Mouse (Mus musculus): ENCODE measurements around the gene Nubp2.

The Nubp2 gene

GRCm38 (mm10) chr17:24894061-24894994 is 8.2 kb upstream of the Nubp2 start:
- DNase-seq, result no peak

GRCm38 (mm10) chr17:24893276-24893675 is 7.1 kb upstream of the Nubp2 start:
- no peak for DNase-seq

- peak in 1 of 2 experiments; percentile 50 for DNase-seq
Measured at GRCm38 (mm10) chr17:24892785-24893184, 6.6 kb upstream of the Nubp2 start.

DNA sequence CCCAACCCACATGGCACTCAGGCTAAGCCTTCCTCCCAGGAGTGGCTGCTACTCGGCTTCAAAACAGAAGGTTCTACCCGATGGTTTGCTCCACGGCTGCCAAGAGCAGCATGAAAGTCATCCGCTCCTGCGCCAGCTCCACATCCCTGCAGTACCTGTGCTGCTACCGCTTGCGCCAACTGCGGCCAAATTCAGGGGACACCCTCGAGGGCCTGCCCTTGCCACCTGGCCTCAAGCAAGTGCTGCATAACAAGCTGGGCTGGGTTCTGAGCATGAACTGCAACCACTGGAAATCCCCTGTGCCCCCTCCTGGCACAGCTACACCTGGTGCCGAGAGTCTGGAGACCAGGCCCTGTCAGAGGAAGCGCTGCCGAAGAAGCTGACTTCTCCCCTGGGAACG is 5.2 kb upstream of the Nubp2 start:
- DNase-seq, result peak; percentile 68 to 73

GRCm38 (mm10) chr17:24890151-24891092 is 4.3 kb upstream of the Nubp2 start:
- DNase-seq, result no peak

- DNase-seq, result no peak
Measured at GRCm38 (mm10) chr17:24888862-24889261, 2.7 kb upstream of the Nubp2 start.

DNA sequence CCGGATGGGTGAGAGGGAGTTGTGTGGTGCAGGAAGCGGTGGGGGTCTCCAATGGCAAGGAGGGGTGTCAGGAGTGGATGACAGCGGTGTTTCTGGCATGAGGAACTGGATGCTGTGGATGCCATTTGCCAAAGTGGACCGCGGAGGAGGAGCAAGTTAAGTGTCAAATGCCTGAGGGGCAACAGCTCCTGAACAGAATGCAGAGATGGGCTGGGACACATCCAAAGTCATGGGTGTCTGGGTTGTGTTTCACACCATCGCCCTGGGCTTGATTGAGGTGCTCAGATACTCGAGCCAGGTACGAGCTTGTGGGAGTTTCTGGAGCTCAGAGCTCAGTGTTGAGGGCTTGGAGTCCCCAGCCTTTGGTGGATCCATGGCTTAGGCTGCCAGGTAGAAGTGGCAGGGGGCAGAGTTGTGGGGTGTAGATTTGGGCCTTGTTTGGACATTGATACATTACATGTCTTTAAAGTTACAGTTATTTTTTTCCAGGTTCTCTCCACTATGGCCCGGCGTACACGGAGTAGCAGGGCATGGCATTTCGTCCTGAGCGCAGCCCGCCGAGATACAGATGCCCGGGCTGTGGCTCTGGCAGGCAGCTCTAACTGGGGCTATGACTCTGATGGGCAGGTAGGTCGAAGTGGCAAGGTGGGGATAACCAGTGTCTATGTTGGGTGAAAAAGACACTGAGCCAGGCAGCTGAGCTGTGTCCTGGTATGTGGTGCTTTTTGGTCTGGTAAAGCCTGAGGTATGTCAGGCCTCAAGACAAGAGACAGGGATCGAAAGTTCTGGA is 1.3 kb upstream of the Nubp2 start:
- DNase-seq, result peak in 1 of 2 experiments; percentile 52

DNA sequence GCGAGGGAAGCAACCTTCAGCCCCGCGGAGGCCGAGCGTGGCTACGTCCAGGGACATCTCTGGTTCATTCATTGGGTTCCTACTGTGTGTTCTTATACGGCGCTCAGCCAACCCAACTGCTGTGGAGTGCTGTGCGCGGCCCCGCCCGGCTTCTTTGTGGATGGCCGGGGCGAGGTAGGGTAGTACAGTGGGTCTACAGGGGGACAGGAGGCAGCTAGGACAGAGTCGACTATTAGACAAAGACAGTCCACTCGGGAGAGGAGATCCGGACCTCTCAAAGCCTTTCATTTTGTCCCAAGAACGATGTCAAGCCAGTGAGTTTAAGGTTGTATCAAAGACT is 753 bp upstream of the Nubp2 start:
- no peak for DNase-seq

DNA sequence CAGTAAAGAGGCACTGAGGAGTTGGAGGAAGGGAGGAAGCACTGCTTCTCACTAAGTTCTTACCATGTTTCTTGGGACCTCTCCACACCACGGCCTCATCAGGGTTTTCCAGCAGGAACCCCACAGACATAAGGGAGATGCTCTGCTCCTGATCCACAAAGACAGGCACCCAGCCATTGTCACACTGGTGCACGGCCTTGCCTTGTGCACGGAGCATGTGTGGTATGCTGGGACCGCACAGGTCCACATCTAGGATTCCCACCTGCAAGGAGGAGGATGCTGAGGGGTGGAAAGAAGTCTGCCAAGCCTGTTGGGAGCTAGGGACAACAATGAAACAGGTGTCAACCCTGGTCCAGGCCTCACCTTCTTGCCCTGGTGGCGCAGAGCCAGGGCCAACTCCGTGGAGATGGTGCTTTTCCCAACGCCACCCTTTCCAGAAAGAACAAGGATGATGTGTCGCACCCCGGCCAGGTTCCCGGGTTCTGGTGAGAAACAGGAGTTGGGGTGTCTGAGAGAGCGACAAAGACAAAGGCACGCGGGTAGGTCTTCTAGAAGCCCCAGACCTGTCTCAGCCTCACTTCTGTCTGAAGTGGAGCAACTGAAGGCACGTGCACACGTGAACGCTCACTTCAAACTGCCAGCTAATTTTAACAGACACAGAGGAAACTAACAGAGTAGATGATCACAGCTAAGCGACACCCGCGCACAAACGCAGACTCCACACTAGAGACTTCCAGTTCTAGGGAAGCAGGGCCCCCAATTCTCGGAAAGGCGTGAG is 604 bp downstream of the Nubp2 start:
- peak in 1 of 2 experiments; percentile 49 for DNase-seq

DNA sequence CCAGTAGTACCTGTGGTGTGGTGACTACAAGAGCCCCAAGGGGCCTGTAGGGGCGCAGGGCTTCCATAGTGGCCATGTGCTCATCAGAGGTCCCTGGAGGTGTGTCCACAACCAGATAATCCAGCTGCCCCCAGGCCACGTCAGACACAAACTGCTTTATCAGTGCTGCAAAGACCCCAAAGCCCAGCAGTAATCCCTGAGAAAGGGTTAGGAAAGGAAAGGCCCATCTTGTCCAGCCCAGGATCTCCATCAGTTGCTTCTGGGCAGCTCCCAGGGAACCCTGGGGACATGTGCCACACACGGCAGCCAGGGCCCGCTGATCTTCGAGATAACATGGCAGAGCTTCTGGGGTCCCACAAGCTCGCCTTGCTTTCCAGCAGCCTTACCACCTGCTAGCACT is 1.8 kb downstream of the Nubp2 start:
- no peak for DNase-seq

- DNase-seq, result no peak
Measured at GRCm38 (mm10) chr17:24881738-24882440, 4.3 kb downstream of the Nubp2 start.

- DNase-seq, result no peak
Measured at GRCm38 (mm10) chr17:24878531-24878930, 7.6 kb downstream of the Nubp2 start.

DNA sequence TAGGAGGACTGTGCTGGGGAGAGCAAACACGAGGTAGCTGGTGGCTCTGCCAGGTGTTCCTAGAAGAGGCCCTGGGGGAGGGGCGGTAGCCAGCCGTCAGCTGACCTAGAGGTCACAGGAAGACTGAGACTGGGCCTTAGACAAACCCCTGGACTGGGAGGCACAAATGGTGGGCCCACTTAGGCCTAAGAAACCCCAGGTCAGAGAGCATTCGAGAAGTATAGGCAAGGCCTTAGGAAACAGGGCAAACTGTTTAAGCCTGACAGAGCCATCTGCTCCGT is 8.1 kb downstream of the Nubp2 start:
- DNase-seq, result no peak

- DNase-seq, result no peak
Measured at GRCm38 (mm10) chr17:24877336-24878116, 8.6 kb downstream of the Nubp2 start.

- no peak for DNase-seq
Measured at GRCm38 (mm10) chr17:24874989-24875388, 11.2 kb downstream of the Nubp2 start.

- no peak for DNase-seq
Measured at GRCm38 (mm10) chr17:24874405-24874745, 11.8 kb downstream of the Nubp2 start.

DNA sequence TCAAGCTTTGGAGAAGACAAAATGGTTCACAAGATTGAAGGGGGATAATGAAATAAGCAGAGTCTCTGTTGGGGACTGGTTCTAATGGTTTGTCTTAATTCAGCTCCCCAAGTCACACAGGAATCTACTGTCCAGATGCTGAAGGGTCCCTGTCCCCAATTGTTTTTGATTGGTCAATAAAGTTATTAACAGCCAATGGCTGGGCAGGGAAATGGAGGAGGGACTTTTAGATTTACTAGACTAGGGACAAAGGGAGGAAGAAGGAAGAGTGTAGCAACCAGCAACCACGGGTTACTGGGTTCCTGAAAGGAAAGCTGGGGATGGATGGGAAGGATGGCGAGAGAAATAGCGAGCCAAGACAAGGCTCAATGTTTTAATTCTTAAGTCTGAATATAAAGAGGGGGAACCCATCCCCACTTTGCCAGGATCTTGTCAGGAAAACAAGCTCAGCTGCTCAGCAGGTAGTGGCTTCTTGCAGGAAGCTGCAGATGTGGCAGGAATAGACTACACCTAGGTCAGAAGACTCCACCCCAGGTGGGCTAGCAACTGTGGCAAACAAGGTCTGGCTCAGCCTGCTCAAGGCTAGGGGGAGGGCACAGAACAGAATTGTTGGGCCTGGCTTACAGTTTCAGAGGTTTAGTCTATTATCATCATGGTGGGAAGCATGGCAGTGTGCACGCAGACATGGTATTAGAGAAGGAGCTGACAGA is 12.3 kb downstream of the Nubp2 start:
- DNase-seq, result no peak

DNA sequence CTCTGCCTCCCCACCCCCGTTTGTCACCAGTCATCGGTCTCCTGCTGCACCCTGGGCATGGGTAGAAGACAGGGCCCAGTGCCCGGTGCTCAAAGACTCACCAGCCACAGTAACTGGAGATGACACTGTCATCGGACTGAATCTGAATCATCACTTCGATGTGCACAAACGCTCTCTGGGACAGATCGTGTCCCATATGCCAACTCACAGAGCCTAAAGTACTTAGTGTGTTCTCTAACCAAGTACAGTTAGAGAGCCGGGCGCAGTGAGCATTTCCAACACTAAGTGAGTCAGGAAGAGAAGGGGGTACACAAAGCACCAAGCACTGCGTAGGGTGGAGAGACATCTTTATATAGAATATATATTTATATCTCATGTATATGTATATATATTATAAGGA is 18.2 kb downstream of the Nubp2 start:
- peak in 1 of 2 experiments; percentile 3 for DNase-seq

- peak; percentile 85 to 90 for DNase-seq
Measured at GRCm38 (mm10) chr17:24865776-24866175, 20.4 kb downstream of the Nubp2 start, which contains the start of gene Igfals. Gene Igfals (plus strand): TSS chr17:24865997.

DNA sequence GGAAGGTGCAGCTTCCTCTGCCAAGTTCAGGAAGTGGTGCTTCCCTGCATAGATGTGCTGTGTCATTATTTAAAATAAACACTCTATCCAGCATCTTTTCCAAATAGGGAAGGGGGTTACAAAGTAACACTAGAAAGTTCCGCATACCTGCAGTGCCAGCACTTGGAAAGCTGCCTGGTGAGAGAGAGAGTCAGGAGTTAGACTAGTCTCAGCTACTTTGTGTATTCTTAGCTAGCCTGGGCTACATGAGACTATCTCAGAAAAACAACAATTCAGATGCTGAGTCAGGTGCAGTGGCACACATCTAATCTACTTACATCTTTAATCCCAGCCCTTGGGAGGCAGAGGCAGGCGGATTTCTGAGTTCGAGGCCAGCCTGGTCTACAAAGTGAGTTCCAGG is 24.4 kb downstream of the Nubp2 start:
- DNase-seq, result no peak

Data from cerebellum, adult 18-20 months (tissue).